Mouse (Mus musculus): ENCODE data around the gene Elmsan1. TPM values are rescaled to one million over a fixed set of nuclear protein-coding genes. Genes with fewer than 3 reads are reported as not detected.

Gene Elmsan1
- polyA plus RNA-seq, 1 experiment from 2014 or later, result 4.3 TPM

DNA sequence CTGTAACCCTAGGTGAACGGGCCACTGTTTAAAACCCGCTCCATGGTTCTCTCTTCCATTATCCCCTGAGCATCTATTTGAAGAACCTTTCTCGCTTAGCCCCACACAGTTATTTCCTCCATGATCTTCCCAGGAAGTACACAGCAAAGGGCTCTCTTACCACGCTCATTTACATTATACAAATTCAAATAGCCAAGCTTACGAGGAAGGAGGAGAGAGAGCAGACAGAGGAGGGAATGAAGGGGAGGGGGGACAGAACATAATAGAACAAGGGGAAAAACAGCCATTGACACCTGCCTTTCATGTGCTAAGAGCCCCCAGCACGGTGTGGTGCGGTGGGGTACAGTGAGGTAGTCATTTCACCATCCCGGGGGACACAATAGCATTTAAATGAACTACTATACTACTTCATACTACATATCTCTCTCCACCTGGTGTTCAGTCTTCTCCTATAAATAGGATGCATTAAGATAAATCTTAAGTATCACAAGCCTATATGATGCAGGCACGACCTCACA lies 7.6 kb downstream of the Elmsan1 start:
- no peak overlapping the region for H3K4me3 ChIP-seq
- no peaks in the 10 kb centered on the region for H3K27me3 ChIP-seq
- no peak overlapping the region for H3K27ac ChIP-seq (replicated peaks)
- H3K4me2 ChIP-seq (replicated peaks), result no peak overlapping the region
- no peak for ATAC-seq (replicated peaks)
- H3K9ac ChIP-seq (replicated peaks), result no peak overlapping the region
- WGBS, result 56% methylated on average over 9 of the region's 9 CpGs
- H3K9me3 ChIP-seq, result no peaks in the 10 kb centered on the region
- H3K4me1 ChIP-seq, result 0 out of 2 replicates have a peak, but pooled peaks cover 8% of the 10 kb centered on the region
- no peaks in the 10 kb centered on the region for H3K36me3 ChIP-seq

DNA sequence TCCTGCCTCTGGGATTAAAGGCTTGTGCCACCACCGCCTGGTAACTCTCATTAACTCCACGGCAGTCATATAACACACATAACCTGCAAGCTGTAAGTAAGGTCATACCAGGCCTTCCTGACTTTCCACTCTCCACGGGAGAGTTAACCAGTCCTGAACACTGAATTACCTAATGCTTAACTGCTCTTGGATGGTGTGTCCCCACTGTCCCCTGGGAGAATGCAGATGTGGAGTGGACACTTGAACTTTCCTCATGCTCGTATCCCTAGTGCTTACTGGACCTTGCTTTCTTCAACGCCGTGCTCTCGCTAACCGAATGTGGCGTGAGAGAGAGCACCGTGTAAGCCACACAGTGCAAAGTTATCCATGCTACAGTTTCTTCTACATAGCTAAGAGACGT lies 8.4 kb downstream of the Elmsan1 start:
- no peak for ATAC-seq (replicated peaks)
- no peaks in the 10 kb centered on the region for H3K36me3 ChIP-seq
- H3K27ac ChIP-seq (replicated peaks), result no peak overlapping the region
- H3K4me2 ChIP-seq (replicated peaks), result no peak overlapping the region
- no peaks in the 10 kb centered on the region for H3K9me3 ChIP-seq
- WGBS, result 94% methylated on average over 11 of the region's 11 CpGs
- no peaks in the 10 kb centered on the region for H3K27me3 ChIP-seq
- H3K4me3 ChIP-seq, result no peak overlapping the region
- 0 out of 2 replicates have a peak, but pooled peaks cover 8% of the 10 kb centered on the region for H3K4me1 ChIP-seq
- no peak overlapping the region for H3K9ac ChIP-seq (replicated peaks)

DNA sequence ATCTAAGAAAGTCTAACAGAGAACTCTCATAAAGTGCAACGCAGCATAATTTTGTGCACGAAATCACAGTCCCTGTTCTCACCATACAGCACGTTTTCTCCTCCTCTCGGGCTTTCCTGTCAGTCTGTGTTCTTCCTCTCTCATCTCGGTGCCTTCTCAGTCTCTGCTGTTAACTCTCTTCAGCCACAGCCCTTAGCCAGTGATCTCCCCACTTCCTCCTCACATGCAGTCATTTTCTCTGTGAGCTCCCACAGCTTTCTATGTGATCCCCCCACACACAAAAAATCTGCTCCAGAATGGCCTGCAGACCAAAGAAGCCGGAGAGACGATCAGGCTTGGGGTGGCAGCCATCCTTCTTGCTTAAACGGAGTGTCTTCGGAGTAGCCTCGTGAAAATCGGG lies 9.6 kb downstream of the Elmsan1 start:
- Histone ChIP-seq H3K4me3 (no peak overlapping the region), H3K4me1 (0 out of 2 replicates have a peak, but pooled peaks cover 8% of the 10 kb centered on the region)
- WGBS, result 91% methylated on average over 11 of the region's 11 CpGs

DNA sequence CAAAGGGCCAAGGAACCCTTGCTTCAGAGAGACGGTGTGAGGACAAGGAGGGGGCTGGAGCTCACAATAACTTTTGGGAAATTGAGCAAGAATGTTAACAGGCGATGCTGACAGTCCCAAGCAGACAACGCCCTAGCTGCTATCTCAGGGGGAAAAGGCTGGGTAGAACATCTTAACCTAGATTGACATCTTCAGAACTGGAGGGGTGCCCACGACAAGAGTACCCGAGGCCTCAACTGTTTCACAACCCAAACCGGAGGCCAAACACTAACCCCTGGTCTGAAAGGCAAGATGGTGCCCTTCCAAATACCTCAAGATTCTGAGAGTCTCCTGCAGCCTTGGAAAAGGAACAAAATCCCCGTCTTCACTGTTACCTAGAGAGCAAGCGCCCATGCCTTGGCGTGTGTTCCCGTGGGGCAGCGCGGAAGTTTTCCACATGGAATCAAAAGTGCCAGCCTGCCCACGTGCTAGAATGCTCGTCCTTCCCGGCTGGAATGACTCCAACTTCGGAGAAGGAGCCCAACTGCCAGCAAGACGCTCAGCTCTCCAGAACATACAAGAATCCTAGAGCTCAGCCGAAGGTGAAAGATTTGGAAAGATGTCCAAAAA lies 11.4 kb downstream of the Elmsan1 start:
- Histone ChIP-seq H3K4me1 (0 out of 2 replicates have a peak, but pooled peaks cover 6% of the 10 kb centered on the region), H3K4me3 (no peak overlapping the region), H3K9me3 (no peaks in the 10 kb centered on the region), H3K9ac (replicated peaks) (no peak overlapping the region), H3K27ac (replicated peaks) (no peak overlapping the region), H3K27me3 (no peaks in the 10 kb centered on the region), H3K36me3 (no peaks in the 10 kb centered on the region), H3K4me2 (replicated peaks) (no peak overlapping the region)
- WGBS, result 73% methylated on average over 18 of the region's 18 CpGs
- ATAC-seq (replicated peaks), result no peak

More for the DNA sequence above, 9.6 kb downstream of the Elmsan1 start:
- H3K9ac ChIP-seq (replicated peaks), result no peak overlapping the region
- no peaks in the 10 kb centered on the region for H3K36me3 ChIP-seq
- H3K27me3 ChIP-seq, result no peaks in the 10 kb centered on the region
- H3K4me2 ChIP-seq (replicated peaks), result no peak overlapping the region
- H3K27ac ChIP-seq (replicated peaks), result no peak overlapping the region
- no peak for ATAC-seq (replicated peaks)
- H3K9me3 ChIP-seq, result no peaks in the 10 kb centered on the region

DNA sequence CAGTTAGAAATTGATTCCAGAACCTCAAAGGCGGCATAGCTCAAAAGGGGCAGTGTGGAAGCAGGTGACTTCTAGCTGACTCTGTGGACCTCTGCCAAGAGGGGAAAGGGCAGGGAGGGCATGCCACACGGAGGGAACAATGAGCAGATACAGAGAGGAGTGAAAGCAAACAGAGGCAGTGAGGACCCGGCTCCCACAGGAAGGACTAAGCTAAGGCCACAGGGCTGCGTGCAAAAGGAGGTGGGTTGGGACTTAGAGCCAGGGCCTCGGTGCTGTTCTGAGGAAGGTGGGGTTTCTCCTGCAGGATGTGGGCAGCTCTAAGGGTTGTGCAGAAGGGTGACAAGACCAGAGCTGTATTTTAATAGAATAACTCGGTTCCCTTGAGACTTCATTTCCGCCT lies 12.2 kb downstream of the Elmsan1 start:
- Histone ChIP-seq H3K27me3 (no peaks in the 10 kb centered on the region), H3K36me3 (no peaks in the 10 kb centered on the region), H3K27ac (replicated peaks) (no peak overlapping the region), H3K4me1 (0 out of 2 replicates have a peak, but pooled peaks cover 6% of the 10 kb centered on the region), H3K9ac (replicated peaks) (no peak overlapping the region), H3K4me3 (no peak overlapping the region), H3K4me2 (replicated peaks) (no peak overlapping the region), H3K9me3 (no peaks in the 10 kb centered on the region)
- no peak for ATAC-seq (replicated peaks)
- 70% methylated on average over 7 of the region's 7 CpGs for WGBS

DNA sequence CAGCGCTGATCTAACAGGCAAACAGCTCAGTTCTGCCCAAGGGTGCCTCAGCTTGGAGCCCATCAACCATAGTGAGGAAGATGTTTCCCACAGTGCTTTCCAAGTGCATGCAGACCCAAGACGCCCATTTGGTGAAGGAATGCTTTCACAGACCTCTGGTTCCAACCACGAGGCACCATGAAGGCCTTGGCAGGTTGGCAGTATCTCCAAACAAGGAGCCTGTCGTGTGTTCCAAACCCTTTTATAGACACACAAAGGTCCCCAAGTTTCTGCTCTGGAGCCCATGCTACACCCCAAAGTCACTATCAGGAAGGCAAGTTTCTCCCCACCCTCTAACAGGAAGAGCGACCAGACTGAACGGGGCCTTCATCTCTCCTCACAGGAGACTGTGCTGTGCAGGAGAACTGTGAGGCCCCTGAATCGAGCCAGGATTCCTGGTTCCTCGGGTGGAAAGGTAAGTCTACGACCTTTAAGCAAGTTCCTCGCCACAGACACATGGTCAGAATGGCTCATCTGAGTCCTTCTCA lies 13.0 kb downstream of the Elmsan1 start:
- whole genome bisulfite sequencing, result 92% methylated on average over 10 of the region's 10 CpGs
- no peak for ATAC-seq (replicated peaks)
- no peaks in the 10 kb centered on the region for H3K36me3 ChIP-seq

DNA sequence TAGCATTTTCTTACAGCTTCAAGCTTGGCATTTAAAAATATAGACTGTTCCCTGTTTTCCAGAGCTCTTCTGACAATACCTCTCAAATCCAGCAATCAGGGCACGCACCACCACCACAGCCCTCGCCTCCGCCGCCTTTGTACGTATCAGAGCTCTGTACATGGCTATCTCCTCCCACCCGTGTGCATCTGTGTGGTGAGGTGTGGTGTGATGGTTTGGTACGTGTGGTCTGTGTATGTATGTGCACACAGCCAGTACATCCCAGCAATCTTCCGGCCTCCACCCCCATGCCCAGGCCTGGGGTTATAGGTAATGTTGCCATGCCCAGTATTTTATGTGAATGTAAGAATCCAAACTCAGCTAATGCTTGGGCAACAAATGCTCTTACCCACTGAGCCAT lies 14.0 kb downstream of the Elmsan1 start:
- no peaks in the 10 kb centered on the region for H3K9me3 ChIP-seq
- no peak overlapping the region for H3K27ac ChIP-seq (replicated peaks)
- H3K4me3 ChIP-seq, result no peak overlapping the region
- ATAC-seq (replicated peaks), result no peak
- 79% methylated on average over 8 of the region's 8 CpGs for WGBS
- no peak overlapping the region for H3K9ac ChIP-seq (replicated peaks)
- H3K36me3 ChIP-seq, result no peaks in the 10 kb centered on the region
- H3K4me2 ChIP-seq (replicated peaks), result no peak overlapping the region
- 0 out of 2 replicates have a peak, but pooled peaks cover 6% of the 10 kb centered on the region for H3K4me1 ChIP-seq
- H3K27me3 ChIP-seq, result no peaks in the 10 kb centered on the region

More for the DNA sequence above, 13.0 kb downstream of the Elmsan1 start:
- Histone ChIP-seq H3K9ac (replicated peaks) (no peak overlapping the region), H3K27me3 (no peaks in the 10 kb centered on the region), H3K4me1 (0 out of 2 replicates have a peak, but pooled peaks cover 6% of the 10 kb centered on the region), H3K4me3 (no peak overlapping the region), H3K4me2 (replicated peaks) (no peak overlapping the region), H3K27ac (replicated peaks) (no peak overlapping the region), H3K9me3 (no peaks in the 10 kb centered on the region)

DNA sequence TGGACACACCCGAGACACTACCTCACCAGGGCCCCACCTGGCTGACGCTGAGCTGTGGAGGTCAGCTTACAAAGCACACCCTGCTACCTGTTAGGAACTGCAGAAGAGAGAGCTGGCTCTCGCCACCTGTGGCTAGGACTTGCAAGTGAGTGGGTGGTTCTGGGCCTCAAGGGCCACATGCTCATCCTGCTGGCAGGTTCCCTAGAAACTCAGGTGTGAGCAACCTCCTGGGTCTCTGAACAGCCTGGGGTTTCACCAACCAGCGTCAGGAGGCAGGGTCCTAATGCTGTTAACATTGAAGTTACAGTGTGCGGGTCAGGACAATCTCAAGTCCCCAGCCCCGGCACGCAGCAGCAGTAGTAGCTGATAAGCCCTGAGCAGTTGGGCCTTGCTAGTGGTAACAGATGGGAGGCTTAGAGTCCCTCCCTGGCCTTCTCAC lies 14.9 kb downstream of the Elmsan1 start:
- no peak overlapping the region for H3K4me3 ChIP-seq
- no peaks in the 10 kb centered on the region for H3K9me3 ChIP-seq
- H3K27ac ChIP-seq (replicated peaks), result no peak overlapping the region
- ATAC-seq (replicated peaks), result no peak
- H3K27me3 ChIP-seq, result no peaks in the 10 kb centered on the region
- no peaks in the 10 kb centered on the region for H3K36me3 ChIP-seq
- H3K4me1 ChIP-seq, result 0 out of 2 replicates have a peak, but pooled peaks cover 6% of the 10 kb centered on the region
- no peak overlapping the region for H3K9ac ChIP-seq (replicated peaks)
- H3K4me2 ChIP-seq (replicated peaks), result no peak overlapping the region
- 76% methylated on average over 7 of the region's 7 CpGs for WGBS

DNA sequence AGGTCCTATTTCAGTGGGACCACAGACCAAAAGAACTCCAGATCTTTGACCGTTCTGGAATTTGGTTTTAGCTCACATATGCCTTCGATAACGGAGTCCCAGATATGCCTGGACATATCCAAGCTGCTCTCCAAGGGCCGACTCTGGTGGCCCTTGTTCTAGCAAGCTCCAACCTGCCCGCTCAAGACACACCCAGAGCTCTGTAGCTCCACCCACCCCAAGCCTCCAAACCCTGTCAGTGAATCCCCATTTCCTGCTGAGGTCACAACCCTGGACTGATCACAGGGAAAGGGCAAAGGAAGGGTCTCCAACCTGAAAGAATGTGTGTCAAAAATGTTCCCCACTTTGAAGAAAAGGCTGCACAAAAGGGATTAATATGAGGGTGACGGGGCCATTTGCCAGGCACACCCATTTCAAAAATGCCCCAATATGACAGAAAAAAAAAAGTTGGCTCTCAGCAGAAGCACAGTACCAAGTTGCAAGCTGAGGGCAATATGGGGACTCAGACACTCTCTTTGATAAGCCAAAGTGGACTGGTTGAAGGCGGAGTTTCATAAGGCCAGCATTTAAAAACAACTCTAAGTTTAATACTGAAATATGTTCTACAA lies 15.4 kb downstream of the Elmsan1 start:
- Histone ChIP-seq H3K27ac (replicated peaks) (no peak overlapping the region), H3K4me2 (replicated peaks) (no peak overlapping the region), H3K4me3 (no peak overlapping the region), H3K4me1 (0 out of 2 replicates have a peak, but pooled peaks cover 6% of the 10 kb centered on the region), H3K27me3 (no peaks in the 10 kb centered on the region), H3K9ac (replicated peaks) (no peak overlapping the region), H3K36me3 (no peaks in the 10 kb centered on the region), H3K9me3 (no peaks in the 10 kb centered on the region)
- no peak for ATAC-seq (replicated peaks)
- WGBS, result 83% methylated on average over 7 of the region's 7 CpGs

DNA sequence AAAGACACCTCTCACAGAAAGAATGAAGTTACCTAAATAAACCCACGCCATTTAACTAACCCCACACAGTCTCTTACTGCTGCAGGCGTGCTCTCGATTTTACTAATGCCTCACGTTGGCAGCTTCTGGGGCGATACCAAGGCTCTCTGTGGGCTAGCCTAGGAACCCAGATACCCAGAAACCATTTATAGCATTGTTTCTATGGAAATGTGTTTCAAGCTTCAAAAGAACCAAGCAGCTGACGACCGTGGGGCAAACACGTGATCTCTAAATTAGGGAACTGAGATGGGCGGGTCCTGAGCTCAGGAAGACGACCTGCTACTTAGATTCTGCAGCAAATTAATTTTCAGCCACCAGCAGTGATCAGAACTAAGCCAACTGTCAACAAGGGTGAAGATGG lies 16.1 kb downstream of the Elmsan1 start:
- Histone ChIP-seq H3K27ac (replicated peaks) (no peak overlapping the region), H3K4me3 (no peak overlapping the region), H3K9ac (replicated peaks) (no peak overlapping the region), H3K4me1 (0 out of 2 replicates have a peak, but pooled peaks cover 6% of the 10 kb centered on the region), H3K4me2 (replicated peaks) (no peak overlapping the region), H3K36me3 (no peaks in the 10 kb centered on the region), H3K27me3 (no peaks in the 10 kb centered on the region), H3K9me3 (no peaks in the 10 kb centered on the region)
- no peak for ATAC-seq (replicated peaks)
- WGBS, result 73% methylated on average over 10 of the region's 10 CpGs

DNA sequence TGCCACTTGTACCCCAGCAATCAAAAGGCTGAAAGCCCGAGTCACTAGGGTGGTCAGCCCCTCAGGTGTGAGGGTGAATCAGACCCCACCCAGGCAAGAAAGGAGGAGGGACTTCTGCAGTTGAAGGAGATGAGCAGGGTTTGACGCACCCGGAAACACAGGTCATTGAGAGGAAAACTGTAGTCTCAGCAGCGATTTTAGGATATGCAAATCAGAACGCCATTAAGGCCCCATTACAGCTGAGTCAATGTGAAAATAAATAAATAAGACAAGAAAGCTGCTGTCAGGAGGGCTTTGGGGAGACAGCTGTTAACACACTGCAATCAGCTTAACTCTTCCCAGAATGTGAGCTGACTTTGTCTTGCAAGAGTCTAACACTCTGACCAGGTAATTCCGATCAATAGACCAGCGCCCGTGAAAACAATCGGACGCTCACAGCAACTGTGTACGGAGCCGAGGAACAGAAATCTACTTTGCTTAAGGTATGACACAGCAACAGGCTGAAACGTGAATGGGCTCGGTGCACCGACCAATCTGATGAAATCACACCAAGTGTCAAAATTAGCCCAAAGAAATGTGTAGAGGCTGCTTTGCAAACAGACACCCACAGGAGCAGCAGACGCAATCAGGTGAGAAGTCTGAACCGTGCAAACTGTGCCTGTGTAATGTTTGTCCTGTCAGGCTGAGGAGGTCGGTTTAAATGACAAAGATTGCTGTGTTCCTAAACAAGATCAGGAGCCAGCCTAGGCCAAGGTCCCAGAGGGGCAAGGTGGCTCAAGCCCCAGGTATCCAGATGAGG lies 16.8 kb downstream of the Elmsan1 start:
- H3K4me2 ChIP-seq (replicated peaks), result no peak overlapping the region
- ATAC-seq (replicated peaks), result no peak
- no peak overlapping the region for H3K27ac ChIP-seq (replicated peaks)
- no peaks in the 10 kb centered on the region for H3K36me3 ChIP-seq
- H3K4me1 ChIP-seq, result 0 out of 2 replicates have a peak, but pooled peaks cover 4% of the 10 kb centered on the region
- no peaks in the 10 kb centered on the region for H3K27me3 ChIP-seq
- no peak overlapping the region for H3K4me3 ChIP-seq
- H3K9me3 ChIP-seq, result no peaks in the 10 kb centered on the region
- WGBS, result 81% methylated on average over 18 of the region's 18 CpGs
- H3K9ac ChIP-seq (replicated peaks), result no peak overlapping the region

DNA sequence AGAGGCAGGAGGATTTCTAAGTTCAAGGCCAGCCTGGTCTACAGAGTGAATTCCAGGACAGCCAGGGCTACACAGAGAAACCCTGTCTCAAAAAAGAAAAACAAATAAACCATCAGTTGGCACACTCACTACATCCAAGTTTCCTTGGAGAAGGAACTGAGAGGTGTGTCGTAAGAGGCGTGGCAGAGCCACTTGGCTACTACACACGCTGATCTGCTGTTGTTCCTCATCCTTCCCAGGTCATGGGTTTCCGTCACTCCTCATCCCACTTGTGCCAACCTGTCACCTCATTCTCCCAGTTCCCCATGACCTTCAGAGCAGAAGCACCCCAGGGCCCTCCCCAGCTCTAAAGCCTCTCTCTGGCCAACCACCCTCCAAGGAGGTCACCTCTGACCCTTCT lies 17.5 kb downstream of the Elmsan1 start:
- no peaks in the 10 kb centered on the region for H3K27me3 ChIP-seq
- WGBS, result 96% methylated on average over 4 of the region's 4 CpGs
- H3K9me3 ChIP-seq, result no peaks in the 10 kb centered on the region
- 0 out of 2 replicates have a peak, but pooled peaks cover 4% of the 10 kb centered on the region for H3K4me1 ChIP-seq
- H3K4me2 ChIP-seq (replicated peaks), result no peak overlapping the region
- no peak for ATAC-seq (replicated peaks)
- H3K9ac ChIP-seq (replicated peaks), result no peak overlapping the region
- H3K36me3 ChIP-seq, result no peaks in the 10 kb centered on the region
- H3K4me3 ChIP-seq, result no peak overlapping the region
- H3K27ac ChIP-seq (replicated peaks), result no peak overlapping the region
